Mouse (Mus musculus) splenic B cell, adult 2 months (primary cell): ENCODE measurements at regions not wholly inside any gene's neighbourhood (a gene's known extent, or its start where the extent isn't known, plus 50 kb on each side); places are given as distances from the start of the nearest gene placed in this dataset.

ENCODE experiments used
- DNase-seq: peaks from one replicate; pipeline ENCODE4 v3.0.0-alpha.2; 2011; ENCODE audit warnings: low read depth, low spot score
- H3K27me3 ChIP-seq: 2 replicates; pipeline ENCODE4 v1.6.1; 2012; ENCODE audit warnings: mild to moderate bottlenecking, low read length, moderate library complexity, mixed read lengths; ENCODE audit not compliant: control insufficient read depth, poor library complexity, insufficient read depth, severe bottlenecking
- H3K36me3 ChIP-seq: 2 replicates; pipeline ENCODE4 v1.6.1; 2012; ENCODE audit warnings: mild to moderate bottlenecking, low read length, moderate library complexity, mixed read lengths; ENCODE audit not compliant: control insufficient read depth, poor library complexity, insufficient read depth, severe bottlenecking

- no peaks in the 10 kb centered on the region for H3K27me3 ChIP-seq
- DNase-seq: peak; percentile 15
Observed at GRCm38 (mm10) chr4:82142391-82142790, 563.2 kb downstream of the Nfib start.

DNA sequence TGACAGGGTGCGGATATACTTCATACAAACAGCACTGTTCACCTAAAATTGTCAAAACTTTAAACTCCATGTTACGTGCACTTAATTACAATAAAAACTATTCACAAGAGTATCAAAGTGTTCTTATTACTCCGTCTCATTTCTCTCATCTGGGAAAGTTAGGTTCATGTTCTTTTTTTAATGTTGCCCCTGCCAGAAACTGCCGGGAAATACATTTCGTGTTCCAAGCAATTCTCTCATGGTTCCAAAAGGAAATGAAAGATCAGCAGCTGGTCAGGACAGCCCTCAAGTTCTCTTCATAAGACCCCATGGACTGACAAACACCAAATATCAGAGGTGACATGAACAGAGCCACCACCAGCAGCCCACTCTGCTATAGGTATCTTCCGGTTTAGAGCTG lies 565.7 kb downstream of the Nfib start:
- DNase-seq: no peak
- no peaks in the 10 kb centered on the region for H3K36me3 ChIP-seq
- H3K27me3 ChIP-seq: no peaks in the 10 kb centered on the region

More at GRCm38 (mm10) chr4:82142391-82142790, 563.2 kb downstream of the Nfib start:
- H3K36me3 ChIP-seq: no peaks in the 10 kb centered on the region

DNA sequence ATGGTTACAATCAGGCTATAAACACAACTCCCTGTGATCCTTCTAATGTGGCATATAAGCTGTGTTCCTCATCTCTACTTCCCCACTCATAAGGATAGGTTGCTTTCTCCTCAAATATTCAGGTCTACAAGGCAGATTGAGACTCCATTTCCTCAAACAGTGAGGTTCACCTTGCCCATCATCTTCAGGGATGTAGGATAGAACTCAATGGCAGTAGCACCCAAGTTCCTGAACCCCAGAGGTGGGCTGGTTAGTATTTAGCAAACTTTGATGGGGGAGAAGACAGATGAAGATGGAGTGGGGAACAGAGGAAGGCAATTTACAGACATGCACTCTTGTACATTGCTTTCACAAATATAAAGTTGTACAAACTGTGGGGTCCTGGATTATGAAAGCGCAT lies 566.5 kb downstream of the Nfib start:
- no peak for DNase-seq
- H3K27me3 ChIP-seq: no peaks in the 10 kb centered on the region
- no peaks in the 10 kb centered on the region for H3K36me3 ChIP-seq

DNA sequence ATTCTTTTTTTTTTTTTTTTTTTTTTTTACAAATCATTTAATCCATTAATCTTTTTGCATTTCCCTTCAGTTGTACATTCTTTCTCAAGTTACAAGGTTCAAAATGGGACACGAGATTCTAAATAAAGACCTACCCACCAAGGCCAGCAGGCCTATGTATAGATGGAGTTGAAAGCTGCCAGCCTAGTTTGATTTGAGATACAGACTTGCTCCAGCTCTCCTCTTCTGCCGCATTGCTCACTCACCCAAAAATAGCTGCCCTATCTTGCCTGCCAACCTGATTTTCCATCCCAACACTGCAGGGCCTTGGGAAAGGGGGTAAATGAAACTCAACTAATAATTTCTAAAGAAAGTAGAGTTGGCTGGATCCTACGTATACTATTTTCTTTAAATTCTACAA lies 572.7 kb downstream of the Nfib start:
- Histone ChIP-seq H3K27me3 (no peaks in the 10 kb centered on the region), H3K36me3 (no peaks in the 10 kb centered on the region)
- DNase-seq: no peak

DNA sequence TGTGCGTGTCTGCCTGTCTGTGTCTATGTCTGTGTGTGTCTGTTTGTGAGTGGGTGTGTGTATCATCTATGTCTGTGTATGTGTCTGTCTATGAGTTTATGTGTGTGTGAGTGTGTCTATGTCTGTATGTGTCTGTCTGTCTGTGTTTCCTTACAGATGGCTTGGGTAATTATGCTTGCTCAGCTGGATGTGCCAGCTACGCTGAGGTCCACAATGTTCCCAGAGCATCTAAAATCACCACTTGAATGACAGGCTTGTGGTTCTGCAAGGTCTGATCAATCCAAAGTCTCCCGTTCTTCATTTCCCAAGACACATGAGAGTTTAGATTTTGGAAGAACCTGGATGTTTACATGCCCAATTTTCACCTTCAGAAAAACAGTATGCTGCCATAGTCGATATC lies 573.2 kb downstream of the Nfib start:
- H3K36me3 ChIP-seq: no peaks in the 10 kb centered on the region
- DNase-seq: no peak
- H3K27me3 ChIP-seq: no peaks in the 10 kb centered on the region

GRCm38 (mm10) chr4:82129471-82129870 lies 576.1 kb downstream of the Nfib start:
- DNase-seq: no peak
- no peaks in the 10 kb centered on the region for H3K36me3 ChIP-seq
- H3K27me3 ChIP-seq: no peaks in the 10 kb centered on the region

DNA sequence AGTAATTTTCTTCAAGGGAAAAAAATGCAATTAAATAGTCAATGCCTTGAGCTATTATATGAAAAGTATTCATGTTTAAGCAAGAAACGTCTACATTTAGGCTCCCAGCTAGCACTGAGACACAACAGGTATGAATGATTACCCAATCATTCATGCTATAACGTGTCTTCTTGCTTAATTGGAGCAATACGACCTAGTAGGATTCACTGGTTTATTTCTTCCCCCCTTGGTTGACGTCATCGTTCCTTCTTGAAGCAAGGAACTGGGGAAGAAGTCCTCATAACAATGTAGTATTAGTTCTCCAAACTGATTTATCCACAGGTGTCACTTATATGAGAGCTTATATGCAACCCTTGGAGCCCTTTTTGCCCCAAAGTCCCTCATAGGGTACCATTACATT lies 581.8 kb downstream of the Nfib start:
- DNase-seq: no peak

DNA sequence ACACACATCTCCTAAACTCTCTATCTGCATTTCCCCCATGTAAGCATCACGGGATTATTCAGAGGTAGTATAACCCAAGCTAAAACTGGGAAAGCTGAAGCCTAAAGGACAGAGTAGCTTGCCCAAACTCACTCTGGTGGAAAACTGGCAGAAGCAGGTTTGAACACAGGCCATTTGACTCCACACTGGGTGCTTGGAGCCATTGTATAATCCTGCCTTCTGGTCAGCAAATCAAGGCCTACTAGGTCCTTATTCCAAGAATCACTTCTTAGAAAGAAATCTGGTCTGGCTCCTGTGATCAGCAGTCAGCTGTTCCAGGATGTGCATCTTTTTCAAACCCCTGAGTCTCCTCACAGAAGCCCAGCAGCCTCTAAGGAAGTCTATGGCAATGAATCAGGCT lies 582.4 kb downstream of the Nfib start:
- Histone ChIP-seq H3K36me3 (no peaks in the 10 kb centered on the region), H3K27me3 (no peaks in the 10 kb centered on the region)
- no peak for DNase-seq

More for the DNA sequence above, 581.8 kb downstream of the Nfib start:
- Histone ChIP-seq H3K36me3 (no peaks in the 10 kb centered on the region), H3K27me3 (no peaks in the 10 kb centered on the region)

DNA sequence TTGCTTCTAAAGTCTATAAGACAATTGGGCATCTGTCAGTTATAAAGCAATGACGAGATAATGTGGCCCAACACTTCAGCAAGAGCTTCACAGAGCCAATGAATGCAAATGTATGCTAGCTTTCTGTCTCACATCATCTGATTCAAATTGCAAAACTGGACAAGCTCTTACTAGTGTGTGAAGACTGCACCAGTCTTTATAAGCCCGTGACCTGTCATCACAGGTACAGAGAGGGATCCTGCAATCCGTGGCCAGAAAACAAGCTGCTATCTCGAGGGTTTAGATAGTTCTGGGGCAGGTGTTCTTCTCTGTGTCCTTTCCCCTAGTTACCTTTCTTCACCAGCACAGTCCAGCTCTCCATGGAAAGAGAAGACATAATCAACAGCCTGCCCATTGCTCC lies 584.8 kb downstream of the Nfib start:
- no peaks in the 10 kb centered on the region for H3K36me3 ChIP-seq
- no peak for DNase-seq
- no peaks in the 10 kb centered on the region for H3K27me3 ChIP-seq

- Histone ChIP-seq H3K36me3 (no peaks in the 10 kb centered on the region), H3K27me3 (no peaks in the 10 kb centered on the region)
- no peak for DNase-seq
Observed at GRCm38 (mm10) chr4:82120326-82120725, 585.2 kb downstream of the Nfib start.

DNA sequence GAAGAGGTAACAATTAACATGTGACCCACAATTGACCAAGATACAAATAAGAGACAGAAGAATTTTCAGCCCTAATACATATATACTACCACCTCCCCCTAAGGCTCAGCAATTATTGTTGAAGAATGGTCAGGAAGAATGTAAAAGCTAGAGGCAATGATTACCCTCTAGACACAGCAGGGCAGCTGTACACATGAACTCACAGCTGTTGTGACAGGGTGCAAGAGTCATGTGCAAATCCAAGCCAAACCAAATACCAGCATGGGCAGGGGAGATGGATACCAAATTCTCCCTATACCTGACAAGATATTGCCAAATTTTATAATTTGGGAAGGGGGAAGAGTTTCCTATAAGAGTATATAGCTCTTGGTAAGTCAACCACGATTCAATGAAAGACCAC lies 603.7 kb downstream of the Nfib start:
- Histone ChIP-seq H3K27me3 (no peaks in the 10 kb centered on the region), H3K36me3 (no peaks in the 10 kb centered on the region)
- no peak for DNase-seq

DNA sequence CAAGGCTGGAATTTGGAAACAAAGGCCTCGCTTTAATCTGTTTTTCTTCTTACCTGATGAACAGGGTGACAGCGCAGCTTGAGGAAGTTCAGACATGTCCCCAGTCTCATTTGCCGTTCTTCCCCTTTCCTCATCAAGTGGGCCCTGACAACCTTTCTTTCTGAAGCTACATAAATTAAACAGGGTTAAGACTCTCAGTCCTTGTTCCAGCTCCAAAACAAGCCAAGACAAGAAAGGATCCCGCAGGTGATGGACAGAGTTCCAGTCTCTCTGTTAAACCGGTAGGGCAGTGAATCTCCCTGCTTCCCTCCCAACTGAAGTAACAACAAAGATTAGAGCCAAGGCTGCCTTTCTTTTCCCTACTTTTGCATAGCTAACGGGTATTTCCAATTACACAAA lies 605.6 kb downstream of the Nfib start:
- Histone ChIP-seq H3K27me3 (no peaks in the 10 kb centered on the region), H3K36me3 (no peaks in the 10 kb centered on the region)
- DNase-seq: no peak

DNA sequence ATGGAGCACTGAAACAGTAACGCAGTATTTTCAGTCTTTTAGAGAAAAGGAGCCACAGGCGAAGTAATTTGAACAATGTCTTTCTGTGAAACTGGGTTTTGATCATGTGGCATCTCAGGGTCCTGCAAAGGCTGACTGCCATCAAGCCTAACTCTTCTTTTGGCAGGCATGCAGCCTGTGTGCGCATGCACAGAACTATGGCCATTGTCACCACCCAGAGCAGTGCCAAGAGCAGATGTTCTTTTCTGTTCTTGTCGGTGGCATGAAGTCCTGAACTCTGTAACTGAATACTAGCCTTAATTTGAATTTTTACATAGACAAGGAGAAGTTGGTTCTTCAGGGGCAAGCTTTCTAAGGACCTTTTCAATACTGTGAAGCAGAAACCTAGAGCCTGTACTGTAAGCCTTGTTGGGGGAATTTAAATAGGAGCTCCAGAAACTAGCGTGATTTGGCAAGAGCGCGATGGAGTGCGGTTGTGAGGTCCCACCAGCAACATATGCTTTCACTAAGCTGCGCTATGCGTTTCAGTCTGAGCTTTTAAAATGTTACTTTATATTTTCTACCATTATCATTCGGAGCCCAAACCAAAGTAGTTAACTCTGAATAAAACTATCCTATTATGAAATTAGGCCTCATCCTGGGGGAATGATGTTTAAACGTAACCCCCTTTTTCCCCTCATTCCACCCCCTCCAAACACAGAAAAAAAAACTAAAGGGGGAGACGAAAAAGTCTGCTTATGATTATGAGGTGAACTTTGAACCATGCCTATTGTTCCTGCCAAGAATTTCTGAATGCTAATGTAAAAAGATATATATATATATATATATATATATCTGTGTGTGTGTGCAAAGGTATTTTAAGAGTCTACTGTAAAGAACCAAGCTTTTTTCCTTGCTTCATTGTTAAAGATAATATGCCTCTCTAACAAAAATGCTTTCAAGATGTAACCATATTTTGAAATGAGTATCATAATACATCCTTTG lies 606.3 kb downstream of the Nfib start:
- DNase-seq: no peak
- no peaks in the 10 kb centered on the region for H3K36me3 ChIP-seq
- H3K27me3 ChIP-seq: no peaks in the 10 kb centered on the region

GRCm38 (mm10) chr4:82092296-82093230 lies 613.0 kb downstream of the Nfib start:
- Histone ChIP-seq H3K27me3 (no peaks in the 10 kb centered on the region), H3K36me3 (no peaks in the 10 kb centered on the region)
- no peak for DNase-seq

GRCm38 (mm10) chr4:82089657-82090056 lies 615.9 kb downstream of the Nfib start:
- H3K36me3 ChIP-seq: no peaks in the 10 kb centered on the region
- no peak for DNase-seq
- H3K27me3 ChIP-seq: no peaks in the 10 kb centered on the region
